In the genomic region with DNA sequence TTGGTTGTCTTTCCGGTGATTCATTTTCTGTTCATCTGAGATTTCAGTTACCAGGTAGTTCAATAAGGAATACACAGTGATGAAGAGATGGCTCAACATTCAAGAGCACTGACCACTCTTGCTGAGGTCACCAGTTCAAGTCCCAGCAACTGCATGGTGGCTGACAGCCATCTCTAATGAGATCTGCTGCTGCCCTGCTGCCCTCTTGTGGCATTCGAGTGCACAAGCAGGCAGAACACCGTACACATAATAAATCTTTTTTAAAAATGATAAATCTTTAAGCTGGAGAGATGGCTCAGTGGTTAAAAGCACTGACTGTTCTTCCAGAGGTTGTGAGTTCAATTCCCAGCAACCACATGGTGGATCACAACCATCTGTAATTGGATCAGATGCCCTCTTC, we compare ENCODE assay signal across 9 mouse cellular contexts. TPM values are rescaled to one million over a fixed set of nuclear protein-coding genes. Genes with fewer than 3 reads are reported as not detected.
A peak's percentile ranks its signal among the peaks of the same experiment; 100 is the strongest.
DNase-seq lines count a peak whose midpoint lies in the region; ATAC-seq and TF ChIP-seq lines count a peak whose summit lies in the region.
"Had no signal": no experiment of that assay in that cellular context is flagged by ENCODE, and none has a peak within 500 bp of the region (broad histone marks: within the 10 kb centered on the region; RNA-seq: fewer than 3 reads in every experiment).

No protein-coding gene starts in this region.

- H3K4me1 ChIP-seq in heart, embryonic 11.5 days (ENCODE audit: control insufficient read depth, insufficient read depth, low read length), result no peaks in the 10 kb centered on the region
- H3K4me1 ChIP-seq in bone marrow macrophage, adult 2 months (ENCODE audit: control insufficient read depth, insufficient read depth, low read length), result peaks cover 4% of the 10 kb centered on the region
- H3K4me1 ChIP-seq: neural tube, embryonic 12.5 days had no signal

- WGBS in heart, embryonic 11.5 days (ENCODE audit: insufficient replicate concordance), result 60% methylated on average over 3 of the region's 3 CpGs

- H3K4me2 ChIP-seq in heart, embryonic 11.5 days, result no peak overlapping the region
- H3K4me2 ChIP-seq: neural tube, embryonic 12.5 days had no signal

- DNase-seq in heart, adult 11 months, result peak; percentile 50
- DNase-seq in CD4-positive helper T cell, adult 2 months (ENCODE audit: low read depth, low spot score), result peak; percentile 56
- DNase-seq in lung, adult 18-20 months, result peak; percentile 6 to 39
- peak; percentile 52 for DNase-seq in thymus, postnatal 0 days (ENCODE audit: low spot score)
- DNase-seq in gastrocnemius, postnatal 4 days (ENCODE audit: low spot score in 2 of 2), result no peak
- DNase-seq in layer of hippocampus, adult 9-11 months, result no peak

- H3K36me3 ChIP-seq in heart, embryonic 11.5 days (ENCODE audit: control insufficient read depth, insufficient read depth, low read length), result no peaks in the 10 kb centered on the region
- H3K36me3 ChIP-seq: neural tube, embryonic 12.5 days had no signal

- H3K27me3 ChIP-seq in heart, embryonic 11.5 days (ENCODE audit: control insufficient read depth, insufficient read depth, low read length), result no peaks in the 10 kb centered on the region
- H3K27me3 ChIP-seq: neural tube, embryonic 12.5 days had no signal

- H3K27ac ChIP-seq in heart, embryonic 11.5 days (ENCODE audit: low read depth, low read length), result no peak overlapping the region
- no peak overlapping the region for H3K27ac ChIP-seq in bone marrow macrophage, adult 2 months (ENCODE audit: insufficient read depth, low read depth, low read length)
- H3K27ac ChIP-seq: neural tube, embryonic 12.5 days had no signal

- H3K4me3 ChIP-seq in heart, embryonic 11.5 days (ENCODE audit: low read depth, low read length), result no peak overlapping the region
- H3K4me3 ChIP-seq in bone marrow macrophage, adult 2 months (ENCODE audit: insufficient read depth, low read length), result no peak overlapping the region
- H3K4me3 ChIP-seq: neural tube, embryonic 12.5 days had no signal

- peak; percentile 48 for TF ChIP-seq CTCF in bone marrow macrophage, adult 2 months (IDR thresholded peaks at IDR 0.05; ENCODE audit: low read depth, low read length)

- ATAC-seq in heart, embryonic 11.5 days (replicated peaks; ENCODE audit: insufficient number of reproducible peaks, low FRiP score, low TSS enrichment), result no peak

- no peak overlapping the region for H3K9ac ChIP-seq in heart, embryonic 11.5 days (ENCODE audit: low read depth, low read length)
- H3K9ac ChIP-seq: neural tube, embryonic 12.5 days had no signal

- TF ChIP-seq POLR2A in bone marrow macrophage, adult 2 months (IDR thresholded peaks at IDR 0.05; ENCODE audit: borderline replicate concordance, low read depth, low read length), result no peak

- no peaks in the 10 kb centered on the region for H3K9me3 ChIP-seq in heart, embryonic 11.5 days (replicated peaks; ENCODE audit: control insufficient read depth, low read length)
- H3K9me3 ChIP-seq: neural tube, embryonic 12.5 days had no signal

RNA-seq across cellular contexts. Expression of gene Mfap1b, which starts 6.6 kb away (rescaled TPM):
- polyA plus RNA-seq in heart, embryonic 11.5 days (2014; fragmentation: Nextera tagmentation; extraction: Ambion mirVana), result 45.0 and 48.8 TPM in 2 replicates
- 44.4 and 47.3 TPM in 2 replicates for polyA plus RNA-seq in bone marrow macrophage, adult 2 months (2012; ENCODE audit: insufficient read depth, insufficient read length, missing spikeins)
- 55.0 and 56.2 TPM in 2 replicates for polyA plus RNA-seq in thymus, postnatal 0 days (2015; fragmentation: Nextera tagmentation; extraction: Ambion mirVana)
- 10 to 100 TPM; 28.6 to 31.4 TPM for total RNA-seq in gastrocnemius, postnatal 4 days (2021)

RNA-seq across cellular contexts. Expression of gene Serinc4, which starts 23.9 kb away (rescaled TPM):
- polyA plus RNA-seq in heart, embryonic 11.5 days (2014; fragmentation: Nextera tagmentation; extraction: Ambion mirVana), result 0.07 TPM in 1 of 2 replicates, not detected in the other
- not detected in 2 replicates for polyA plus RNA-seq in bone marrow macrophage, adult 2 months (2012; ENCODE audit: insufficient read depth, insufficient read length, missing spikeins)
- 0.14 and 0.27 TPM in 2 replicates for polyA plus RNA-seq in thymus, postnatal 0 days (2015; fragmentation: Nextera tagmentation; extraction: Ambion mirVana)
- under 1 TPM; 0.20 to 0.26 TPM for total RNA-seq in gastrocnemius, postnatal 4 days (2021)

RNA-seq across cellular contexts. Expression of gene Mfap1a, which starts 26.0 kb away (rescaled TPM):
- 19.2 and 20.6 TPM in 2 replicates for polyA plus RNA-seq in heart, embryonic 11.5 days (2014; fragmentation: Nextera tagmentation; extraction: Ambion mirVana)
- polyA plus RNA-seq in bone marrow macrophage, adult 2 months (2012; ENCODE audit: insufficient read depth, insufficient read length, missing spikeins), result 24.8 and 25.4 TPM in 2 replicates
- polyA plus RNA-seq in thymus, postnatal 0 days (2015; fragmentation: Nextera tagmentation; extraction: Ambion mirVana), result 30.6 and 34.0 TPM in 2 replicates
- 10 to 100 TPM; 23.4 to 28.6 TPM for total RNA-seq in gastrocnemius, postnatal 4 days (2021)

RNA-seq across cellular contexts. Expression of gene Wdr76, which starts 26.0 kb away (rescaled TPM):
- polyA plus RNA-seq in heart, embryonic 11.5 days (2014; fragmentation: Nextera tagmentation; extraction: Ambion mirVana), result 7.1 and 10.0 TPM in 2 replicates
- 10.9 and 11.3 TPM in 2 replicates for polyA plus RNA-seq in bone marrow macrophage, adult 2 months (2012; ENCODE audit: insufficient read depth, insufficient read length, missing spikeins)
- polyA plus RNA-seq in thymus, postnatal 0 days (2015; fragmentation: Nextera tagmentation; extraction: Ambion mirVana), result 21.5 and 23.5 TPM in 2 replicates
- 1 to 10 TPM; 5.4 to 5.8 TPM for total RNA-seq in gastrocnemius, postnatal 4 days (2021)

RNA-seq across cellular contexts. Expression of gene Hypk, which starts 27.4 kb away (rescaled TPM):
- 118 and 124 TPM in 2 replicates for polyA plus RNA-seq in heart, embryonic 11.5 days (2014; fragmentation: Nextera tagmentation; extraction: Ambion mirVana)
- 44.7 and 69.0 TPM in 2 replicates for polyA plus RNA-seq in bone marrow macrophage, adult 2 months (2012; ENCODE audit: insufficient read depth, insufficient read length, missing spikeins)
- polyA plus RNA-seq in thymus, postnatal 0 days (2015; fragmentation: Nextera tagmentation; extraction: Ambion mirVana), result 111 and 114 TPM in 2 replicates
- total RNA-seq in gastrocnemius, postnatal 4 days (2021), result 10 to 100 TPM; 31.9 to 40.1 TPM

Comparison
In these comparisons a context has a peak if more than half of its experiments do, and no peak if none do; other contexts are left out.
1. DNase-seq: peak in heart, adult 11 months (single experiment), CD4-positive helper T cell, adult 2 months (single experiment), lung, adult 18-20 months (2 of 2) and thymus, postnatal 0 days (single experiment); none in gastrocnemius, postnatal 4 days (0 of 2) and layer of hippocampus, adult 9-11 months (single experiment).